Mouse (Mus musculus) liver, postnatal 0 days (tissue): ENCODE data around the gene Cmtm2a.
"Not testable (repeated sequence)": the region's sequence is repeated elsewhere in the genome, so short reads cannot be mapped to it uniquely, and the experiment has no call there.

Source experiments
- CTCF ChIP-seq: sonication (generic); IDR thresholded peaks from 2 replicates; pipeline ENCODE4 v1.5.1; 2016; ENCODE audit warnings: antibody characterized with exemption, low read depth
- EP300 ChIP-seq: IDR thresholded peaks from 2 replicates; pipeline ENCODE4 v1.6.1; 2016; ENCODE audit warnings: antibody characterized with exemption, low read depth, mild to moderate bottlenecking

DNA sequence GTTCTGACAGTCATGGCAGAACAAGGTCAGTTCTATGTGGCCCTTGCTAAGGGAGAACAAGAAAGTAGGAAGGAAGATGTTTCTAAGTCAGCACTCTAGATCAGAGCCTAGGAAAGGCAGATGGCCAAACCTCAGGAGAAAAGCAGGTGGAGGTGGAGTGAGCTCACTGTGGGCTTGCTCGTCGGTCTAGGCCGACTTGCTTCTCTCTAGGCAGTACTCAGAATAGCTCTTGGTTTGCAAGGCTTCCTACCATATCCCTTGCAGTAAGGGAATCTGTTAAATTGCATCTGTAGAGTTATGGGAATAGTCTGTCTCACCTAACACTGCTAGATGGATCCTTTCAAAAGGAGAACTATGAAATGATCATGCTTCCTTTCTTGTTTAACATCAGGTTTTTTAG lies 19.0 kb upstream of the Cmtm2a start:
- TF ChIP-seq CTCF, EP300: not testable (repeated sequence)
